Mouse (Mus musculus) midbrain, postnatal 0 days (tissue): ENCODE results near the gene Ube2j1. TPM values are rescaled to one million over a fixed set of nuclear protein-coding genes. Genes with fewer than 3 reads are reported as not detected.
"Not testable (repeated sequence)": the region's sequence is repeated elsewhere in the genome, so short reads cannot be mapped to it uniquely, and the experiment has no call there.

ENCODE experiments used
- ATAC-seq: fragments of 200-750 bp; cut with Nextera tagmentation; 2 replicates; pipeline ENCODE4 v1.8.0; 2017; ENCODE audit warnings: moderate number of reproducible peaks, mild to moderate bottlenecking, moderate TSS enrichment, moderate library complexity; ENCODE audit not compliant: low FRiP score
- DNase-seq: peaks from one replicate; pipeline ENCODE4 v3.0.0-alpha.2; 2015; ENCODE audit warnings: low spot score
- H3K27ac ChIP-seq: fragments of 300-500 bp; sonication (generic); 2 replicates; pipeline ENCODE4 v1.5.1; 2014; ENCODE audit warnings: low read depth, mild to moderate bottlenecking, low read length, mixed read lengths
- H3K27me3 ChIP-seq: fragments of 300-500 bp; sonication (generic); 2 replicates; pipeline ENCODE4 v1.6.1; 2014; ENCODE audit warnings: low read length, control low read depth, mixed read lengths; ENCODE audit not compliant: insufficient read depth
- H3K36me3 ChIP-seq: fragments of 300-500 bp; sonication (generic); 2 replicates; pipeline ENCODE4 v1.6.1; 2014; ENCODE audit warnings: low read length, control low read depth, mixed read lengths; ENCODE audit not compliant: insufficient read depth
- H3K4me1 ChIP-seq: fragments of 300-500 bp; sonication (generic); 2 replicates; pipeline ENCODE4 v1.6.1; 2014; ENCODE audit warnings: mild to moderate bottlenecking, control low read depth, antibody characterized with exemption, low read length, mixed read lengths; ENCODE audit not compliant: insufficient read depth
- H3K4me2 ChIP-seq: fragments of 300-500 bp; sonication (generic); 2 replicates; pipeline ENCODE4 v1.6.1; 2014; ENCODE audit warnings: low read depth, mild to moderate bottlenecking, low read length, mixed read lengths; ENCODE audit not compliant: poor library complexity, severe bottlenecking
- H3K4me3 ChIP-seq: fragments of 300-500 bp; sonication (generic); 2 replicates; pipeline ENCODE4 v1.5.1; 2014; ENCODE audit warnings: low read depth, mild to moderate bottlenecking, low read length, moderate library complexity
- H3K9ac ChIP-seq: fragments of 300-500 bp; sonication (generic); replicated peaks from 2 replicates; pipeline ENCODE4 v1.6.1; 2014; ENCODE audit warnings: mild to moderate bottlenecking, low read length, moderate library complexity, mixed read lengths; ENCODE audit not compliant: poor library complexity, severe bottlenecking
- H3K9me3 ChIP-seq: fragments of 300-500 bp; sonication (generic); 2 replicates; pipeline ENCODE4 v1.6.1; 2016; ENCODE audit warnings: low read length, control low read depth
- CTCF ChIP-seq: IDR thresholded peaks from 2 replicates; pipeline ENCODE4 v1.5.1; 2016; ENCODE audit warnings: antibody characterized with exemption, mild to moderate bottlenecking
- WGBS: fragments of 180-500 bp; shearing (Covaris S2); extraction: QIAGEN DNeasy Blood & Tissue Kit; methylation state at CpG from one replicate; pipeline ENCODE4 v1.1.7; 2014; 5-methylcytosine and 5-hydroxymethylcytosine counted together
- polyA plus RNA-seq: library from polyadenylated mRNA; unstranded; fragments of >200 nt; fragmentation: Nextera tagmentation; extraction: Ambion mirVana; gene quantifications from 2 replicates; pipeline ENCODE4 v1.2.1, GENCODE M21; 2015
- total RNA-seq: library from RNA; depleted of rRNA; stranded (reverse); fragments of >200 nt; gene quantifications from 2 replicates; pipeline ENCODE4 v1.2.3, GENCODE M21; 2014

Gene Ube2j1
- total and polyA plus RNA-seq, 2 experiments from 2014 or later, result 70.3 to 126 TPM

- Histone ChIP-seq H3K4me3 (no peak overlapping the region), H3K4me2 (no peak overlapping the region), H3K27ac (no peak overlapping the region), H3K4me1 (no peaks in the 10 kb centered on the region), H3K36me3 (no peaks in the 10 kb centered on the region), H3K27me3 (no peaks in the 10 kb centered on the region), H3K9ac (no peak overlapping the region), H3K9me3 (no peaks in the 10 kb centered on the region)
- WGBS, result 96% methylated on average over 5 of the region's 5 CpGs
- no peak for TF ChIP-seq CTCF
- DNase-seq (no peak), ATAC-seq (no peak)
Observed at GRCm38 (mm10) chr4:32996083-32996482, 35.1 kb upstream of the Ube2j1 start.

GRCm38 (mm10) chr4:32997571-32997970 lies 33.6 kb upstream of the Ube2j1 start:
- no peaks in the 10 kb centered on the region for H3K9me3 ChIP-seq
- no peak overlapping the region for H3K27ac ChIP-seq
- ATAC-seq, result no peak
- no peak overlapping the region for H3K9ac ChIP-seq
- no peak for TF ChIP-seq CTCF
- H3K36me3 ChIP-seq, result no peaks in the 10 kb centered on the region; the same call in 1 of the 2 replicates
- 89% methylated on average over 5 of the region's 5 CpGs for WGBS
- no peak overlapping the region for H3K4me3 ChIP-seq
- DNase-seq, result no peak
- H3K27me3 ChIP-seq, result no peaks in the 10 kb centered on the region
- no peak overlapping the region for H3K4me2 ChIP-seq
- no peaks in the 10 kb centered on the region for H3K4me1 ChIP-seq

DNA sequence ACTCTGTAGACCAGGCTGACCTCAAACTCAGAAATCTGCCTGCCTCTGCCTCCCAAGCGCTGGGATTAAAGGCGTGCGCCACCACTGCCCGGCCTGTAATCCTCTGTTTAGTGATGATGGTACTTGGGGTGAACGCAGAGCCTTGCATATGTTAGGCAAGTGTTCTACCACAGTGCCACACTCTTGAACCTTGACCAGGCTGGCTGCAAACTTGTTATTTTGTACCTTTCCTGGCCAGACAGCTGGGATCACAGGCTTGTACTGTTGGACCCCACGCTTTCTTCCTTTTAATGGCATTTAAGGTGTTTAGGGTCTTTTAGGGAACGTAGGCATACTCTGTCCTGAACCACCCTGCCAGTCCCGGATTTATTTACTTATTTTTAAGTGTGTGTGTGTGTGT lies 32.2 kb upstream of the Ube2j1 start:
- Histone ChIP-seq H3K4me3 (no peak overlapping the region), H3K9me3 (no peaks in the 10 kb centered on the region), H3K9ac (no peak overlapping the region), H3K27me3 (no peaks in the 10 kb centered on the region), H3K27ac (no peak overlapping the region), H3K36me3 (peaks cover 4% of the 10 kb centered on the region; the same call in 1 of the 2 replicates), H3K4me2 (no peak overlapping the region), H3K4me1 (no peaks in the 10 kb centered on the region)
- DNase-seq (no peak), ATAC-seq (no peak)
- TF ChIP-seq CTCF, result no peak
- WGBS, result 97% methylated on average over 8 of the region's 8 CpGs

DNA sequence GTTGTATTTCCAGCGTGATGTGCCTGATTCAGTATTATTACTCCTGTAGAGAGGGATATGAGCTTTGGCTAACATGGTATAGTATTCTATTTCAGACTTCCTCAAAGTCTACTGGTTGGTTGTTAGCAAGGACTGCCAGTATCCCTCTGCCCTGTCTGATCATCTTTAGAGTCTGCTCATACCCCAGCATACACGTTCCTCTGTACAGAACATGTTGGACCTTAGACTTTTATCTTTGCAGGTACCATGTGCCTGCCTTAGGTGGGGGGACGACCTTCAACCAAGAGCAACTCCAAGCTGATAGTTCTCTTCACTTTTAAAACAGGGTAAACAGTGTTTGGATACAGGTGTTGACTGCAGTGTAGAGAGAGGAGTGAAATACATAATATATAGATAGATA lies 29.1 kb upstream of the Ube2j1 start:
- H3K4me2 ChIP-seq, result no peak overlapping the region
- no peaks in the 10 kb centered on the region for H3K4me1 ChIP-seq
- peaks cover 5% of the 10 kb centered on the region; the same call in 1 of the 2 replicates for H3K36me3 ChIP-seq
- no peak overlapping the region for H3K27ac ChIP-seq
- H3K27me3 ChIP-seq, result no peaks in the 10 kb centered on the region
- 90% methylated on average over 3 of the region's 3 CpGs for WGBS
- no peak overlapping the region for H3K4me3 ChIP-seq
- no peak for TF ChIP-seq CTCF
- H3K9me3 ChIP-seq, result no peaks in the 10 kb centered on the region
- DNase-seq (no peak), ATAC-seq (no peak)
- H3K9ac ChIP-seq, result no peak overlapping the region

GRCm38 (mm10) chr4:33005595-33006470 lies 25.4 kb upstream of the Ube2j1 start:
- H3K27me3 ChIP-seq, result not testable (repeated sequence)

DNA sequence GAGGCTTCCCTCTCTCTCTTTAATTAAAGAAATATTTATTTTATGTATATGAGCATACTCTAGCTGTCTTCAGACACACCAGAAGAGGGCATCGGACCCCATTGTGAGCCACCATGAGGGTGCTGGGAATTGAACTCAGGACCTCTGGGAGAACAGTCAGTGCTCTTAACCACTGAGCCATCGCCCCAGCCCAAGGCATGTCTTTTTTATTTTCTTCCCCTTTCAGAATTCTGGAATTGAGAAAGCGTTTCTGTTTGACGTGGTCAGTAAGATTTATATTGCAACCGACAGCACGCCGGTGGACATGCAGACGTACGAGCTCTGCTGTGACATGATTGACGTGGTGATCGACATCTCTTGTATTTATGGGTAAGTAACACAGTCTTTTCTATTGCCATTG lies 24.4 kb upstream of the Ube2j1 start:
- ATAC-seq, result no peak
- H3K9ac ChIP-seq, result no peak overlapping the region
- H3K4me1 ChIP-seq, result no peaks in the 10 kb centered on the region
- no peak for TF ChIP-seq CTCF
- peaks cover 13% of the 10 kb centered on the region; the same call in 1 of the 2 replicates for H3K36me3 ChIP-seq
- no peak for DNase-seq
- no peak overlapping the region for H3K4me2 ChIP-seq
- no peak overlapping the region for H3K27ac ChIP-seq
- no peaks in the 10 kb centered on the region for H3K9me3 ChIP-seq
- 95% methylated on average over 11 of the region's 11 CpGs for WGBS
- H3K27me3 ChIP-seq, result no peaks in the 10 kb centered on the region
- H3K4me3 ChIP-seq, result no peak overlapping the region

More at GRCm38 (mm10) chr4:33005595-33006470, 25.4 kb upstream of the Ube2j1 start:
- 93% methylated on average over 10 of the region's 10 CpGs for WGBS
- peaks cover 13% of the 10 kb centered on the region; the same call in 1 of the 2 replicates for H3K36me3 ChIP-seq
- H3K4me2 ChIP-seq, H3K4me3 ChIP-seq, H3K9ac ChIP-seq, H3K4me1 ChIP-seq, ATAC-seq, H3K27ac ChIP-seq, DNase-seq, H3K9me3 ChIP-seq: not testable (repeated sequence)
